Mouse (Mus musculus) MEL (cell line): ENCODE measurements at regions not wholly inside any gene's neighbourhood (a gene's known extent, or its start where the extent isn't known, plus 50 kb on each side); places are given as distances from the start of the nearest gene placed in this dataset.

Experiments
- CTCF ChIP-seq, 3 experiments: IDR thresholded peaks in 2 of 3; conservative IDR thresholded peaks in 1 of 3; 2 replicates each; pipeline ENCODE4 v1.5.1; 2011 to 2012; ENCODE audit warnings: low read length in 3 of 3, low read depth in 2 of 3, mild to moderate bottlenecking in 2 of 3, improper control_type of control experiment in 1 of 3, inconsistent platforms in 1 of 3, mixed read lengths in 1 of 3, moderate library complexity in 1 of 3; ENCODE audit not compliant: control insufficient read depth in 1 of 3, insufficient read depth in 1 of 3, poor library complexity in 1 of 3, severe bottlenecking in 1 of 3
- E2F4 ChIP-seq: IDR thresholded peaks from 2 replicates; pipeline ENCODE4 v1.6.1; 2011; ENCODE audit warnings: low read depth, low read length, improper control_type of control experiment, borderline replicate concordance
- EP300 ChIP-seq, 2 experiments: IDR thresholded peaks; 2 replicates each; pipeline ENCODE4 v1.6.1; 2011; ENCODE audit warnings: improper control_type of control experiment in 2 of 2, low read length in 2 of 2, low read depth in 1 of 2, mild to moderate bottlenecking in 1 of 2
- HCFC1 ChIP-seq: IDR thresholded peaks from 2 replicates; pipeline ENCODE4 v1.6.1; 2012; ENCODE audit warnings: low read depth, mild to moderate bottlenecking, inconsistent platforms, low read length, improper control_type of control experiment, moderate library complexity
- JUND ChIP-seq: IDR thresholded peaks from 2 replicates; pipeline ENCODE4 v1.6.1; 2011; ENCODE audit warnings: low read depth, mild to moderate bottlenecking, improper control_type of control experiment, low read length
- MYC ChIP-seq: IDR thresholded peaks from 2 replicates; pipeline ENCODE4 v1.6.1; 2011; ENCODE audit warnings: low read depth, mild to moderate bottlenecking, low read length, improper control_type of control experiment, moderate library complexity
- NELFE ChIP-seq: IDR thresholded peaks from 2 replicates; pipeline ENCODE4 v1.6.1; 2011; ENCODE audit warnings: low read depth, low read length, improper control_type of control experiment
- NRF1 ChIP-seq: IDR thresholded peaks from 2 replicates; pipeline ENCODE4 v1.6.1; 2014; ENCODE audit warnings: low read depth, mild to moderate bottlenecking, inconsistent platforms, low read length, improper control_type of control experiment, moderate library complexity; ENCODE audit not compliant: poor library complexity, insufficient read depth, severe bottlenecking
- POLR2A ChIP-seq, 2 experiments: IDR thresholded peaks; 2 replicates each; pipeline ENCODE4 v1.6.1; 2011 to 2012; ENCODE audit warnings: low read length in 2 of 2, mild to moderate bottlenecking in 2 of 2, control low read depth in 1 of 2, improper control_type of control experiment in 1 of 2, low read depth in 1 of 2, moderate library complexity in 1 of 2; ENCODE audit not compliant: control insufficient read depth in 1 of 2, insufficient read depth in 1 of 2, poor library complexity in 1 of 2
- POLR2AphosphoS2 ChIP-seq: IDR thresholded peaks from 2 replicates; pipeline ENCODE4 v1.6.1; 2011; ENCODE audit warnings: low read length, improper control_type of control experiment
- TBP ChIP-seq: IDR thresholded peaks from 2 replicates; pipeline ENCODE4 v1.8.0; 2011; ENCODE audit warnings: low read depth, low read length, improper control_type of control experiment
- TCF12 ChIP-seq: IDR thresholded peaks from 2 replicates; pipeline ENCODE4 v1.6.1; 2014; ENCODE audit warnings: low read depth, mild to moderate bottlenecking, inconsistent platforms, low read length, improper control_type of control experiment, moderate library complexity
- USF1 ChIP-seq: IDR thresholded peaks from 2 replicates; pipeline ENCODE4 v1.6.1; 2014; ENCODE audit warnings: low read depth, mild to moderate bottlenecking, inconsistent platforms, low read length, improper control_type of control experiment, moderate library complexity
- ZC3H11A ChIP-seq: IDR thresholded peaks from 2 replicates; pipeline ENCODE4 v1.6.1; 2012; ENCODE audit warnings: low read depth, mild to moderate bottlenecking, inconsistent platforms, low read length, improper control_type of control experiment

GRCm38 (mm10) chr16:39727586-39727985, 256.6 kb upstream of the Lsamp start:
- no peak for TF ChIP-seq MYC
- no peak for TF ChIP-seq CTCF (IDR thresholded peaks at IDR 0.05 in 2 of 3, conservative IDR thresholded peaks at IDR 0.05 in 1 of 3; ENCODE audit: control insufficient read depth in 1 of 3, insufficient read depth in 1 of 3, low read depth in 2 of 3, low read length in 3 of 3, poor library complexity in 1 of 3, severe bottlenecking in 1 of 3)
- no peak for TF ChIP-seq ZC3H11A
- TF ChIP-seq HCFC1, result no peak
- no peak for TF ChIP-seq POLR2AphosphoS2
- TF ChIP-seq USF1, result no peak
- TF ChIP-seq NELFE, result no peak
- no peak for TF ChIP-seq TBP
- no peak for TF ChIP-seq NRF1
- TF ChIP-seq JUND, result no peak
- TF ChIP-seq E2F4, result no peak
- no peak for TF ChIP-seq TCF12
- TF ChIP-seq EP300 (IDR thresholded peaks at IDR 0.05; ENCODE audit: low read depth in 1 of 2, low read length in 2 of 2), result no peak
- no peak for TF ChIP-seq POLR2A (IDR thresholded peaks at IDR 0.05; ENCODE audit: control insufficient read depth in 1 of 2, insufficient read depth in 1 of 2, low read depth in 1 of 2, low read length in 2 of 2, poor library complexity in 1 of 2)
